Mouse (Mus musculus): ENCODE results near the gene Trak1.

Trak1 gene

GRCm38 (mm10) chr9:121295221-121295620 is 2.1 kb upstream of the Trak1 start:
- no peak for DNase-seq (ENCODE audit: low read depth, low spot score)

GRCm38 (mm10) chr9:121298065-121298398 is 730 bp downstream of the Trak1 start:
- DNase-seq (ENCODE audit: low read depth, low spot score) = no peak

DNA sequence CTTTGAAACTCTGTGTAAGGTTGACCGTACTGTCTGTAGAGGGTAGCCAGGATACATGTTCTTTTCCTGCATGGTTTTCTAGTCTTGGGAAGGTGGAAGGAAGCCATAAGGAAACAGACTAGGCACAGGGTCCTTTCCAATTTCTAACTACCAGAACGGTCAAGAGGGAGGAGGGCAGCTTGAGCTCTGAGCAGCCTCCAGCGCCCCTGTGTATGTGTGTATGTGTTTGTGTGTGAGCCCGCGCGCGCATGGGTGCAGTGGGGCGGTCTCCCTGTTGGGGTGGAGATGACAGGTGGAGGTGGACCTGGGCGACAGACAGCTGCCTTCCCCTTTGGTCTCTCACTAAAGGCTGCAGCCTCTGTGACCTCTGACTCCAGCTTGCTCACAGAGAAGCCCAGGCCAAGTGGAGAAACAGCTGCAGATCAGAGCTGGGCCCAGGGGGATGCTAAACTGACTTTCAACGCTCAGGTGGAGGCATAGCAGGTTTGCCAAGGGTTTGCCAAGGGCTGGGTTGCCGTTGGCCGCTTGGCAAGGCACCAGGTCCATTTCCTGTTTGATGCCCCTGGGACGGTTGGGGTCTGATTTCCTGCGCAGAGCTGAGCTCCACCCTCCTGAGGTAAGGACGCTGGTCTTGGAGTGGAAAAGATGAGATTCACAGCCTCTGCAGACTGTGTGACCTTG is 1.2 kb downstream of the Trak1 start:
- DNase-seq (ENCODE audit: low read depth, low spot score) = peak; percentile 62

DNA sequence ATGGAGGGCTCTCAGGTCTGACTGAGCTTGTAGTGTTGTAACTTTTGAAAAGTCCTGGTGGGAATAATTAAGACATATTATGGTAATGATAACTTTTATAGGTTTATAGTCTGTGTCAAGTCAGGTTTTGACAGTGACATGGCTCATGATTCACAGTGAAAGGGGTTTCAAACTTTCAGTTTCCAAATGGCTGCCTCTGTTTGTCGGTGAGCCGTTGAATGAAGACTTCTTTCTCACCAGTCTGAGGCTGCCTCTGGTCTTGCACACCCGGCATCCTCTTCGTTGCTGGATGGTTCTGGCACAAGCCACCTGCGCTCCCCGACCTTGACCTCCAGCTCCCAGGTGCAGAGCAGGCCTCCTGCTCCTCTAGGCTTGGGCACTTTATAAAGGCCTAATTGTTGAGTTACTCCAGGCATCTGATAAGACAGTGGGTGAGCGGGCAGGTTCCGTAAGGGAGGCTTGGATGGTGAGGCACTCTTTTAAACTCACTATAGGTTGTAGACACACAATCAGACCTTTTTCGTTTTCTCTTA is 2.0 kb downstream of the Trak1 start:
- DNase-seq (ENCODE audit: low read depth, low spot score) = peak; percentile 50

DNA sequence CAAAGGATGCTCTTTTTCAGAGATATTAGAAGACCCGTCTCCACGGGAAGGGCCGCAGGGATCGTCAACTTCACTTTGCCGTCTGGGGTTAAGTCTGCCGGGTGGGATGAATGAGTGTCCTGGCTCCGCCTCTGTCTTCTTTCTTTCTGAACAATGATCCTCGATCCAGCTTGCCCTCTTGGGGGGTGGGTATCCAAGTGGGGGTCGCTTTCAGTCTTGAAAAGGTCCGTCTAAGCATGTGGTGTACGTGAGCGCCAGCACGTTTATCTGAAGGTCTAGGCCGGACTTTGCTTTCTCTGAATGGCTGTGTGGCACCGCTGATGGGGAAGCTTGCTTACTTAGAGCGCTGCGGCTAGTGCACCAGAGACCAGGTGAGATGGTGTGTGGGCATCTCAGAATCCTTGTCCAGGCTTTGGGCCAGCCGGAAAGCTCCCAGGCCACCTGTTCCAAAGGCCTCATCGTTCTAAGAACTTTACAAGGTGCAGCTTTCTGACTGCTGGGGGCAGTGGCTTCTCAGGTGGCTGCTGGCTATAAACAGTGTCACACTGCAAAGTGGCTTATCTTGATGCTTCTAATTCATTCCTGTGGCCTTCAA is 2.8 kb downstream of the Trak1 start:
- DNase-seq (ENCODE audit: low read depth, low spot score) = no peak

- DNase-seq (ENCODE audit: low read depth, low spot score) = no peak
These were observed 4.0 kb downstream of the Trak1 start for GRCm38 (mm10) chr9:121301041-121301920.

DNA sequence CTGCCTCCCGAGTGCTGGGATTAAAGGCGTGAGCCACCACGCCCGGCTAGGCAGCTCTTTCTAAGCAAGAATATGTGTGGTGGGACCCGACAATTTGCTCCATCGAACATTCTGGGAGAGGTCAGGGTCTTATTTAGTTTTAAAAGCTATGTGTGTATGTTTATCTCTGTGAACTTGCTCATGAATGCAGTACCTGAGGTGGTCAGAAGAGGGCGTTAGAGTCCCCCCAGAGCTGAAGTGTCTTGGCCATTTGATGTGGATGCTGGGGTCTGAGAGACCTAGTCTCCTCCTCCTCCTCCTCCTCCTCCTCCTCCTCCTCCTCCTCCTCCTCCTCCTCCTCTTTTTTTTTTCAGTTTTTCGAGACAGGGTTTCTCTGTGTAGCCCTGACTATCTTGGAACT is 5.2 kb downstream of the Trak1 start:
- DNase-seq (ENCODE audit: low read depth, low spot score) = peak; percentile 23

GRCm38 (mm10) chr9:121303086-121303485 is 5.8 kb downstream of the Trak1 start:
- no peak for DNase-seq (ENCODE audit: low read depth, low spot score)

DNA sequence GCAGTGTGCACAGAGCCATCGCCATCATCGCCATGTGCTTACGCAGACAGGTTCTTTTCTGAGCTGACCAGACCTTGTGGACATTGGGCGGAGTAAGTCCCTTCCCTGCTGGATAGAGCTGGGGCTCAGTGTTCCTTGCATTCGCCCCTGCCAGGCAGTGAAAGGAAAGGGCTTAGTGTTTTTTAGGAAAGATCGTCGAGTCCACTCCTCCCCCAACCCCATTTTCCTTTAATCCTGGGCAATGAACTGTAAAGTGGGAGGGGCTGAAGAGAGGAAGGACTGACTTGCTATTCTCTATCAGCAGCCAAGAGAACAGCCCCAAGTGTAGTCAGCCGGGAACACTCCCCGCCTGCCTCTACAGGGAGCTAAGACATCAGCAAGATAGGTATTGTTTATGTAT is 6.4 kb downstream of the Trak1 start:
- DNase-seq (ENCODE audit: low read depth, low spot score) = no peak

DNA sequence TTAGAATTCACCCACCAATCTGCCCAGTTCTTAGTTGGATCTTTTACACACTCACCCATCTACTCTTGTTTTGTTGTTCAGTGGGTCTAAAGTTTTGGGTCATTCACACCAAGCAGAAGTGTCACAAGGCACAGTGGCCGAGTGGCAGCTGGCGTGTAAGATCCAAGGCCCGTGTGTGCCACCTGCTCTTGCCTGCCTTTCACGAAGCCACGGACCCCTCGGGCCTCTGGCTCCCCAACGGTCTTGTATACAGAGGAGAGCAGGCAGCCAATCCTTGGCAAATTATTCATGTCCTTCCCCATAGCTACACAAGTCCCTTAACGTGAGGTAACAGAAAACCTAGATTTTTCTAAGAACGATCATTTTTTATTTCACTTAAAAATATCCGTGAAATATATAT is 7.2 kb downstream of the Trak1 start:
- no peak for DNase-seq (ENCODE audit: low read depth, low spot score)

GRCm38 (mm10) chr9:121305456-121305855 is 8.2 kb downstream of the Trak1 start:
- DNase-seq (ENCODE audit: low read depth, low spot score) = no peak

GRCm38 (mm10) chr9:121309287-121309686 is 12.0 kb downstream of the Trak1 start:
- no peak for DNase-seq (ENCODE audit: low read depth, low spot score)

DNA sequence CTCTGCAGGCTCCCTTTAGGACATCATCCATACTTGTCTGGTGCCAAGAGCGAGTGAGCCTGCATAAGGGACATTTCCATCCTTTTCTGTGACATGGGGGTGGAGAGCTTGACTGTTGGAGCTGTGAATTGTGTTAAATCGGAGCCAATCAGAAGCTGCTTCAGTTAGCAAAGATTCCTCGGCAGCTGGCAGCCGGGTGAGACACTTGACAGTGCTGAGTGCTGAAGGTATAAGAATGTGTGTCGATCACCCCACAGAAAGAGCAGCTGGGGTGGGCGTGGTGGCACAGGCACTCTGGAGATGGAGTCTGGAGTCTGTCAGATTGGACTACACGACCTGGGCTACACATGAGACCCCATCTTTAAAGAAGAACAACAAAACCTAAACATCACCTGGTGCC is 13.2 kb downstream of the Trak1 start:
- no peak for DNase-seq (ENCODE audit: low read depth, low spot score)

GRCm38 (mm10) chr9:121311846-121312236 is 14.5 kb downstream of the Trak1 start:
- no peak for DNase-seq (ENCODE audit: low read depth, low spot score)

GRCm38 (mm10) chr9:121312237-121312891 is 15.1 kb downstream of the Trak1 start:
- DNase-seq (ENCODE audit: low read depth, low spot score) = no peak

- peak; percentile 44 for DNase-seq (ENCODE audit: low read depth, low spot score)
These were observed 16.5 kb downstream of the Trak1 start for GRCm38 (mm10) chr9:121313656-121314374.

GRCm38 (mm10) chr9:121314541-121315152 is 17.3 kb downstream of the Trak1 start:
- DNase-seq (ENCODE audit: low read depth, low spot score) = peak; percentile 23

DNA sequence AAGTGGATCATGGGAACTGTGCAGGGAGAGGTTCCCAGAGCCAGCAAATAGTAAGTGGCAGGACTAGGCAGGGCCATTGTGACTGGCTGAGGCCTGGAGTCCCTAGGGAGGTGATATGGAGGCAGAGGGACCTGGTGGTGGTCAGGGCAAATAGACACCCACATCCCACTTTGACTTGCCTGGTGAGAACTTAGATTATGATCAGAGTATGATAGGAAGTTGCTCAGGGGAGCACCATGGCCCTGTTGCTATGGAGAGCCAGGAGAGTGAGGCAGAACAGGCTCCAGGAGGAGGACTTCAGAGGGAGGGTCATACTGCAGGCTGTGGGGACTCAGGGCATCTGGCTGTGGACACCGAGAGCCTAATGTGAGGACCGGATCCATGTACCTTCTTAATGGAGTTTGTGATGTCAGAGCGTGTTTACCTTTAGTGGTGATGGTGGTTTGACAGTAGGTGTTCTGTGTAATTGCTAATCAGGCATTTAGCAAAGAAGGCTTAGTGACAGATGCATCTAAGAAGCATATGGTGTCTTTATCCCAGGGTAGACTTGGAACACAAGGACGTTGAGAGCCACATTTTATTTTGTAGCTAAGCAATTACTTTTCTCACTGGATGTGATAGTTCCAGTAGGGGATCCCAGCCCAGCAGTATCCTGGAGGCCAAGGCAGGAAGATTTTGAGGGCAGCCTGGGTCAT is 18.7 kb downstream of the Trak1 start:
- no peak for DNase-seq (ENCODE audit: low read depth, low spot score)

GRCm38 (mm10) chr9:121316621-121317405 is 19.5 kb downstream of the Trak1 start:
- DNase-seq (ENCODE audit: low read depth, low spot score) = peak; percentile 30
